7 mouse cellular contexts compared by ENCODE assay signal in genomic region chr10:118781811-118782232, GRCm38 (mm10).
DNase-seq lines count a peak whose midpoint lies in the region; ATAC-seq and TF ChIP-seq lines count a peak whose summit lies in the region.

No protein-coding gene starts in this region.

- no peaks in the 10 kb centered on the region for H3K27me3 ChIP-seq in lung, embryonic 14.5 days (ENCODE audit: insufficient read depth, low read length)
- no peaks in the 10 kb centered on the region for H3K27me3 ChIP-seq in neural tube, embryonic 13.5 days

- WGBS in lung, embryonic 14.5 days = 41% methylated on average over 10 of the region's 10 CpGs
- 60% methylated on average over 10 of the region's 10 CpGs for WGBS in neural tube, embryonic 13.5 days

- H3K9me3 ChIP-seq in lung, embryonic 14.5 days (ENCODE audit: low read depth, low read length) = no peaks in the 10 kb centered on the region
- H3K9me3 ChIP-seq in neural tube, embryonic 13.5 days = no peaks in the 10 kb centered on the region

- no peak overlapping the region for H3K4me3 ChIP-seq in lung, embryonic 14.5 days (ENCODE audit: low read depth, low read length)
- H3K4me3 ChIP-seq in neural tube, embryonic 13.5 days = no peak overlapping the region

- H3K4me1 ChIP-seq in lung, embryonic 14.5 days (ENCODE audit: insufficient read depth) = no peaks in the 10 kb centered on the region
- no peaks in the 10 kb centered on the region for H3K4me1 ChIP-seq in neural tube, embryonic 13.5 days (replicated peaks)

- no peak overlapping the region for H3K9ac ChIP-seq in lung, embryonic 14.5 days
- peak overlapping the region; percentile 26; the same call in 1 of the 2 replicates for H3K9ac ChIP-seq in neural tube, embryonic 13.5 days

- no peaks in the 10 kb centered on the region for H3K36me3 ChIP-seq in lung, embryonic 14.5 days (ENCODE audit: insufficient read depth)
- H3K36me3 ChIP-seq in neural tube, embryonic 13.5 days = no peaks in the 10 kb centered on the region

- TF ChIP-seq CTCF in lung, embryonic 14.5 days (IDR thresholded peaks at IDR 0.05; ENCODE audit: low read depth) = no peak
- no peak for TF ChIP-seq CTCF in brain, embryonic 14.5 days (IDR thresholded peaks at IDR 0.05; ENCODE audit: borderline replicate concordance, extremely low read depth, insufficient read depth, insufficient read length)

- peak; percentile 65 for DNase-seq in lung, embryonic 14.5 days
- no peak for DNase-seq in lung, postnatal 36 days
- peak; percentile 59 for DNase-seq in brain, embryonic 14.5 days (ENCODE audit: low read depth)
- peak; percentile 50 for DNase-seq in layer of hippocampus, adult 11-12 months (ENCODE audit: low spot score)
- DNase-seq in spleen, postnatal 4 days (ENCODE audit: low spot score in 2 of 2) = no peak
- no peak for DNase-seq in adrenal gland, adult 8-10 months

- peak; percentile 62; the same call in 1 of the 2 replicates for ATAC-seq in lung, embryonic 14.5 days (ENCODE audit: insufficient read depth)
- peak; percentile 78; the same call in 1 of the 2 replicates for ATAC-seq in neural tube, embryonic 13.5 days (ENCODE audit: low read depth)

- TF ChIP-seq POLR2A in brain, embryonic 14.5 days (IDR thresholded peaks at IDR 0.05; ENCODE audit: borderline replicate concordance, extremely low read depth, insufficient read depth, insufficient read length, poor library complexity, severe bottlenecking) = no peak

- no peak overlapping the region for H3K27ac ChIP-seq in lung, embryonic 14.5 days (ENCODE audit: low read depth)
- peak overlapping the region; percentile 85 for H3K27ac ChIP-seq in neural tube, embryonic 13.5 days (replicated peaks)

- no peak overlapping the region for H3K4me2 ChIP-seq in lung, embryonic 14.5 days
- H3K4me2 ChIP-seq in neural tube, embryonic 13.5 days = no peak overlapping the region; the same call in 1 of the 2 replicates

Comparison
In these comparisons a context has a peak if more than half of its experiments do, and no peak if none do; other contexts are left out.
1. DNase-seq: peak in lung, embryonic 14.5 days (single experiment), brain, embryonic 14.5 days (single experiment) and layer of hippocampus, adult 11-12 months (single experiment); none in lung, postnatal 36 days (single experiment), spleen, postnatal 4 days (0 of 2) and adrenal gland, adult 8-10 months (single experiment).